Mouse (Mus musculus) stomach, postnatal 0 days (tissue): ENCODE results near the gene Ms4a10.

ENCODE experiments used
- CTCF ChIP-seq: IDR thresholded peaks from 2 replicates; pipeline ENCODE4 v1.5.1; 2016; ENCODE audit warnings: antibody characterized with exemption, low read depth, mild to moderate bottlenecking, moderate library complexity
- EP300 ChIP-seq: optimal IDR thresholded peaks from 2 replicates; pipeline ENCODE3; 2016; ENCODE audit warnings: antibody characterized with exemption

DNA sequence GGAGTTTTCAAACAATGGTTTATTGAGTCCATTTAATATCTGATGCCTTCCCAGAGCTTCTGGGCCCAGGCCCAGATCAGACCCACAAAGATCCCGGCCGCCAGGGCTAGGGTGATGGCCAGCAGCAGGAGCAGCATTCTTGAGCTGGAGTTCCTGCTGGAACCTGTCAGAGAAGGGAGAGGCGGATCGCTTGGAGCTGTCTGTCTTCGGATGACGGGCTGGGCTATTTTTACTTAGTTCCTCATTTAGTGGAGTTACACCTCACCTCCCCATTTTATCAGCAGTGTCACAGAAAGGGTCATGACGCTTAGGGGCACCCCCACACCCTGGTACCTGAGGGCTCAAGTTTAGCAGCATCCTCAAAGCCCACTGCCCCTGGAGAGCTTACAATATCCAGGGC is 60.2 kb downstream of the Ms4a10 start:
- TF ChIP-seq CTCF = no peak
- TF ChIP-seq EP300 = no peak
